25 mouse cellular contexts compared by ENCODE assay signal in genomic region chr7:54842807-54843335, GRCm38 (mm10). TPM values are rescaled to one million over a fixed set of nuclear protein-coding genes. Genes with fewer than 3 reads are reported as not detected.
"Had no signal": no experiment of that assay in that cellular context is flagged by ENCODE, and none has a peak within 500 bp of the region (broad histone marks: within the 10 kb centered on the region; RNA-seq: fewer than 3 reads in every experiment).

No protein-coding gene starts in this region.

- H3K9ac ChIP-seq: liver, embryonic 13.5 days; neural tube, embryonic 13.5 days; stomach, embryonic 15.5 days had no signal

- H3K4me3 ChIP-seq: layer of hippocampus, adult 2 months; left cerebral cortex, adult 2 months; liver, embryonic 13.5 days; myocyte; neural tube, embryonic 13.5 days; stomach, embryonic 15.5 days had no signal

- H3K27ac ChIP-seq: kidney, postnatal 0 days; layer of hippocampus, adult 2 months; left cerebral cortex, adult 2 months; liver, embryonic 13.5 days; neural tube, embryonic 13.5 days; stomach, embryonic 15.5 days had no signal

- H3K4me1 ChIP-seq: liver, embryonic 13.5 days; stomach, embryonic 15.5 days had no signal

- H3K36me3 ChIP-seq: liver, embryonic 13.5 days; neural tube, embryonic 13.5 days; stomach, embryonic 15.5 days had no signal

- H3K4me2 ChIP-seq: liver, embryonic 13.5 days; neural tube, embryonic 13.5 days; stomach, embryonic 15.5 days had no signal

- H3K27me3 ChIP-seq: liver, embryonic 13.5 days; neural tube, embryonic 13.5 days; stomach, embryonic 15.5 days had no signal

- DNase-seq: kidney, adult 2 months; kidney, postnatal 25 days; layer of hippocampus, adult 9-11 months; liver, embryonic 13.5 days; lung, adult 2 months; lung, postnatal 14 days; lung, postnatal 4 days; retina, postnatal 1 day; right cerebral cortex, postnatal 25 days; spleen, adult 18-20 months; thymus, postnatal 25 days had no signal

- ATAC-seq: intestine, postnatal 0 days had no signal

- H3K9me3 ChIP-seq: liver, embryonic 13.5 days; neural tube, embryonic 13.5 days; stomach, embryonic 15.5 days had no signal

RNA-seq across cellular contexts. Expression of gene Luzp2, which starts 7.6 kb away (rescaled TPM):
- total RNA-seq: liver, adult 2 months; megakaryocyte progenitor cell, adult 5-6 weeks; megakaryocyte-erythroid progenitor cell, adult 5-6 weeks; monocyte, adult 5-6 weeks; neutrophil, adult 5-6 weeks had no signal
- polyA plus RNA-seq: large intestine, adult 2 months; liver, adult 2 months; liver, embryonic 16.5 days; myocyte had no signal
